Mouse (Mus musculus) CH12.LX (cell line): Measurements from ENCODE around the gene Gm10944. TPM values are rescaled to one million over a fixed set of nuclear protein-coding genes. Genes with fewer than 3 reads are reported as not detected.

Experiments used
- DNase-seq: peaks from one replicate; pipeline ENCODE4 v3.0.0-alpha.2; 2013; ENCODE audit errors: extremely low read depth
- H3K27ac ChIP-seq: 2 replicates; pipeline ENCODE4 v1.5.1; 2012; ENCODE audit warnings: low read depth, mild to moderate bottlenecking, control low read depth, moderate library complexity; ENCODE audit not compliant: insufficient read depth
- H3K27me3 ChIP-seq: replicated peaks from 2 replicates; pipeline ENCODE3; 2012; ENCODE audit warnings: inconsistent platforms
- H3K36me3 ChIP-seq, 2 experiments: replicated peaks in 1 of 2; 2 replicates each; pipeline versions ENCODE3 to v1.6.1; 2012; ENCODE audit warnings: inconsistent platforms in 1 of 2, low read length in 1 of 2, mild to moderate bottlenecking in 1 of 2, mixed read lengths in 1 of 2, moderate library complexity in 1 of 2; ENCODE audit not compliant: control insufficient read depth in 1 of 2, insufficient read depth in 1 of 2
- H3K4me1 ChIP-seq, 2 experiments: 2 replicates each; pipeline ENCODE4 v1.6.1; 2012; ENCODE audit warnings: inconsistent platforms in 1 of 2, moderate library complexity in 1 of 2; ENCODE audit not compliant: insufficient read depth in 2 of 2, control insufficient read depth in 1 of 2
- H3K4me2 ChIP-seq: 2 replicates; pipeline ENCODE4 v1.6.1; 2012; ENCODE audit warnings: low read depth, mild to moderate bottlenecking, control low read depth; ENCODE audit not compliant: poor library complexity, insufficient read depth, severe bottlenecking
- H3K4me3 ChIP-seq, 3 experiments: fragments of 150-350 bp in 1 of 3; sonication (generic) in 1 of 3; replicated peaks in 1 of 3; 2 replicates each; pipeline versions ENCODE3 to v1.5.1; 2011 to 2012; ENCODE audit warnings: low read depth in 2 of 3, low read length in 2 of 3, mild to moderate bottlenecking in 2 of 3, moderate library complexity in 2 of 3, control low read depth in 1 of 3, improper control_type of control experiment in 1 of 3, inconsistent platforms in 1 of 3, mixed read lengths in 1 of 3; ENCODE audit not compliant: poor library complexity in 1 of 3
- H3K79me2 ChIP-seq: replicated peaks from 2 replicates; pipeline ENCODE4 v1.6.1; 2012; ENCODE audit warnings: mild to moderate bottlenecking, moderate library complexity; ENCODE audit not compliant: control insufficient read depth, poor library complexity, insufficient read depth, severe bottlenecking; ENCODE audit errors: extremely low read depth
- H3K9ac ChIP-seq: 2 replicates; pipeline ENCODE4 v1.6.1; 2012; ENCODE audit warnings: low read depth, mild to moderate bottlenecking, control low read depth, moderate library complexity; ENCODE audit not compliant: insufficient read depth
- H3K9me3 ChIP-seq: replicated peaks from 2 replicates; pipeline ENCODE3; 2012; ENCODE audit warnings: low read length, inconsistent platforms, mixed read lengths
- BHLHE40 ChIP-seq: IDR thresholded peaks from 2 replicates; pipeline ENCODE4 v1.6.1; 2011; ENCODE audit warnings: mild to moderate bottlenecking, low read depth, low read length, improper control_type of control experiment
- CHD1 ChIP-seq: IDR thresholded peaks from 2 replicates; pipeline ENCODE4 v1.6.1; 2012; ENCODE audit warnings: low read depth, low read length, improper control_type of control experiment, inconsistent platforms
- CTCF ChIP-seq, 2 experiments: IDR thresholded peaks in 1 of 2; conservative IDR thresholded peaks in 1 of 2; 2 replicates each; pipeline ENCODE4 v1.5.1; 2011 to 2012; ENCODE audit warnings: low read depth in 2 of 2, low read length in 2 of 2, improper control_type of control experiment in 1 of 2, inconsistent platforms in 1 of 2, mild to moderate bottlenecking in 1 of 2, moderate library complexity in 1 of 2
- E2F4 ChIP-seq: IDR thresholded peaks from 2 replicates; pipeline ENCODE4 v1.6.1; 2011; ENCODE audit warnings: low read depth, low read length, improper control_type of control experiment; ENCODE audit not compliant: insufficient replicate concordance
- EP300 ChIP-seq: IDR thresholded peaks from 2 replicates; pipeline ENCODE4 v1.6.1; 2011; ENCODE audit warnings: low read length, improper control_type of control experiment
- IRF4 ChIP-seq: IDR thresholded peaks from 2 replicates; pipeline ENCODE4 v1.6.1; 2014; ENCODE audit warnings: low read depth, mild to moderate bottlenecking, inconsistent platforms, low read length, improper control_type of control experiment
- JUN ChIP-seq: IDR thresholded peaks from 2 replicates; pipeline ENCODE4 v1.6.1; 2011; ENCODE audit warnings: low read depth, mild to moderate bottlenecking, low read length, improper control_type of control experiment, moderate library complexity; ENCODE audit not compliant: insufficient read depth
- JUND ChIP-seq: conservative IDR thresholded peaks from 2 replicates; pipeline ENCODE4 v1.6.1; 2011; ENCODE audit warnings: low read depth, low read length, improper control_type of control experiment
- MAFK ChIP-seq: IDR thresholded peaks from 2 replicates; pipeline ENCODE4 v1.6.1; 2011; ENCODE audit warnings: low read length, improper control_type of control experiment; ENCODE audit not compliant: insufficient replicate concordance
- MAX ChIP-seq: IDR thresholded peaks from 2 replicates; pipeline ENCODE4 v1.6.1; 2011; ENCODE audit warnings: low read length, improper control_type of control experiment
- MEF2A ChIP-seq: IDR thresholded peaks from 2 replicates; pipeline ENCODE4 v1.6.1; 2014; ENCODE audit warnings: low read depth, mild to moderate bottlenecking, inconsistent platforms, low read length, improper control_type of control experiment, borderline replicate concordance
- NRF1 ChIP-seq: IDR thresholded peaks from 2 replicates; pipeline ENCODE4 v1.6.1; 2014; ENCODE audit warnings: low read depth, mild to moderate bottlenecking, inconsistent platforms, low read length, improper control_type of control experiment, moderate library complexity
- POLR2A ChIP-seq: IDR thresholded peaks from 2 replicates; pipeline ENCODE4 v1.6.1; 2011; ENCODE audit warnings: low read depth, mild to moderate bottlenecking, improper control_type of control experiment, low read length
- RAD21 ChIP-seq: IDR thresholded peaks from 2 replicates; pipeline ENCODE4 v1.6.1; 2011; ENCODE audit warnings: low read depth, mild to moderate bottlenecking, low read length, improper control_type of control experiment, moderate library complexity
- SIN3A ChIP-seq: IDR thresholded peaks from 2 replicates; pipeline ENCODE4 v1.6.1; 2012; ENCODE audit warnings: low read length, improper control_type of control experiment, inconsistent platforms
- SMC3 ChIP-seq: IDR thresholded peaks from 2 replicates; pipeline ENCODE4 v1.6.1; 2011; ENCODE audit warnings: low read depth, low read length, improper control_type of control experiment
- TBP ChIP-seq: conservative IDR thresholded peaks from 2 replicates; pipeline ENCODE4 v1.6.1; 2011; ENCODE audit warnings: low read depth, low read length, improper control_type of control experiment
- TCF12 ChIP-seq: IDR thresholded peaks from 2 replicates; pipeline ENCODE4 v1.6.1; 2014; ENCODE audit warnings: low read depth, mild to moderate bottlenecking, inconsistent platforms, low read length, improper control_type of control experiment
- UBTF ChIP-seq: IDR thresholded peaks from 2 replicates; pipeline ENCODE4 v1.6.1; 2012; ENCODE audit warnings: low read depth, mild to moderate bottlenecking, inconsistent platforms, low read length, improper control_type of control experiment, moderate library complexity
- USF2 ChIP-seq: conservative IDR thresholded peaks from 2 replicates; pipeline ENCODE4 v1.6.1; 2011; ENCODE audit warnings: low read depth, low read length, improper control_type of control experiment
- ZKSCAN1 ChIP-seq: IDR thresholded peaks from 2 replicates; pipeline ENCODE4 v1.6.1; 2012; ENCODE audit warnings: low read depth, inconsistent platforms, low read length, improper control_type of control experiment, borderline replicate concordance
- ZMIZ1 ChIP-seq: IDR thresholded peaks from 2 replicates; pipeline ENCODE4 v1.6.1; 2012; ENCODE audit warnings: low read depth, mild to moderate bottlenecking, inconsistent platforms, low read length, improper control_type of control experiment
- dilution Hi-C: fragments of 300-500 bp; cut with MboI; formaldehyde crosslinking; loops from 2 replicates; pipeline ENCODE4 v1.14.3; 2020; ENCODE audit warnings: low sequenced_read_pairs; ENCODE audit not compliant: extremely low pct_unique_long_range_greater_than_20kb, extremely low pct_ligation_motif_present
- in situ Hi-C: fragments of 300-500 bp; cut with MboI; formaldehyde crosslinking; loops from 3 replicates; pipeline ENCODE4 v1.14.3; 2019; ENCODE audit warnings: low sequenced_read_pairs, low pct_ligation_motif_present, low pct_unique_long_range_greater_than_20kb, mixed read lengths
- polyA plus RNA-seq: library from polyadenylated mRNA; unstranded; fragments of >175 nt; gene quantifications from 2 replicates; pipeline ENCODE4 v1.2.1, GENCODE M21; 2012; ENCODE audit warnings: low read depth; ENCODE audit not compliant: insufficient read length
- total RNA-seq, 2 experiments: library from RNA; depleted of rRNA; stranded (reverse); fragments of 300-350 nt in 1 of 2; fragments of >200 nt in 1 of 2; gene quantifications; 2 replicates each; pipeline ENCODE4 v1.2.3; 2012 to 2014

The Gm10944 gene
- total and polyA plus RNA-seq, 3 experiments: not detected

DNA sequence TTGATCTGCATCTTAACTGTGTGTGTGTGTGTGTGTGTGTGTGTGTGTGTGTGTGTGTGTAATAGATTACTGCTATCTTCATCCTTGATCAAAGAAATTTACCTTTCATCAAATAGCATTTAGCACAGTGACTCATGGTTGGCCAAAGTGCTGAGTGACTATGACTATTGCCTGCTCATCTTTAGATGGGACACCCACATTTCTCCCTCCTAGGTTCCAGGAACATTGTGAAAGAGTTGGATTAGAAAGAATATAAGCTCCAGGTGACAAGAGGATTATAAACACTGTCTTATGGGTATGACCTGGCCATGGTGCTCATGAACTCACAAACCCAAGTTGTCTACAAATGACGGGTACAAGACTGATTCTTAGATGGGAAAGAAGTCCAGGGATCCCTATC, 26.9 kb downstream of the Gm10944 start:
- no peak overlapping the region for H3K27ac ChIP-seq
- dilution Hi-C loops: no loop called here
- H3K4me1 ChIP-seq: no peaks in the 10 kb centered on the region
- no peak overlapping the region for H3K4me3 ChIP-seq
- H3K27me3 ChIP-seq: peaks cover 11% of the 10 kb centered on the region
- in situ Hi-C loops: no loop called here
- no peak overlapping the region for H3K4me2 ChIP-seq
- H3K9me3 ChIP-seq: no peaks in the 10 kb centered on the region
- TF ChIP-seq JUND (no peak), BHLHE40 (no peak), UBTF (no peak)
- H3K79me2 ChIP-seq: no peaks in the 10 kb centered on the region
- no peaks in the 10 kb centered on the region for H3K36me3 ChIP-seq
- no peak overlapping the region for H3K9ac ChIP-seq
- DNase-seq: no peak

DNA sequence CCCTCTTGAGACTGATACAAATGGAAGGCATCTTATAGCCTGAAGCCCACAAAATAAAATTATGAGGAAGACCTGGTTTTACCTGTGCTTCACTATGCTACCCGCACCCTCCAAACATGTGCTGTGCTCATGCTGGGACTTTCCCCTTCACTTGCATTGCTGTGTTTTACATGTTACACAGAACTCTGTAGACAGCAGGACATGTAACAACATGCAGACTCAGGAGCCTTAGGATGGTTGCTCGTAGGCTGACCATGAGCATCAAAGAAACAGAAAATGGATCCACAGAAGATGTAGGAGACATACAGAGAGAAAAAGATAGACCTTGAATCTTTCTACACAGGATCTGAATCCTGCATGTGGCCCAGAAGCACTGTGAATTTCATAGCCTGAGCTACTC, 29.2 kb downstream of the Gm10944 start:
- in situ Hi-C loops (no loop called here), dilution Hi-C loops (no loop called here)

DNA sequence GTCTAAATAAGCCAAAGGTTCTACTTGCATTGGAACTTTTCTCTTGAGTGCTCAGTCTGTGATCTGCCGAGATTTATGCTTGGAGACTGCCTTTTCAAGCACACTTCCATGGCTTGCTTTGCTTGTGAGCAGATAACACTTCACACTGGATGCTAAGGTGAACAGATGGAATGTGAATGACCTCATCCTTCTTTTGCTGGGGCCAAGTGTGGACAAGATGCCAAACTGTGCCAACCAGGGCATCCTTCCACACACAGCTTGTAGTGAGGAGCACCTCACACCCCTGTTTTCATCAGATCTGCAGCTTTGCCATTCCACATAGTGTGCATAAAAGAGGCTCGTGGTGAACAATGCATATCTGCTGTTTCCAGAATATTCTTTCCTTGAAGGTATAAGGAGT, 29.7 kb downstream of the Gm10944 start:
- dilution Hi-C loops: no loop called here
- TF ChIP-seq NRF1: no peak
- no peak for TF ChIP-seq RAD21
- TF ChIP-seq IRF4: no peak
- no peak for TF ChIP-seq UBTF
- TF ChIP-seq MEF2A: no peak
- TF ChIP-seq ZKSCAN1: no peak
- TF ChIP-seq USF2: no peak
- TF ChIP-seq E2F4: no peak
- no peak for TF ChIP-seq TBP
- no peak for TF ChIP-seq EP300
- no peak for TF ChIP-seq TCF12
- no peak for TF ChIP-seq POLR2A
- TF ChIP-seq SIN3A: no peak
- TF ChIP-seq, all 38 proteins: peak for 0
- in situ Hi-C loops: no loop called here

More for the DNA sequence above, 29.2 kb downstream of the Gm10944 start:
- no peak overlapping the region for H3K9ac ChIP-seq
- no peaks in the 10 kb centered on the region for H3K36me3 ChIP-seq
- no peak for TF ChIP-seq JUND
- no peak for TF ChIP-seq MAX
- no peak for TF ChIP-seq CTCF (conservative IDR thresholded peaks at IDR 0.05 in 1 of 2, IDR thresholded peaks at IDR 0.05 in 1 of 2; ENCODE audit: low read depth in 2 of 2, low read length in 2 of 2)
- no peak for TF ChIP-seq ZMIZ1
- no peak for TF ChIP-seq JUN
- TF ChIP-seq SMC3: no peak
- TF ChIP-seq MAFK: no peak
- no peak for TF ChIP-seq CHD1
- no peak for TF ChIP-seq MEF2A
- TF ChIP-seq POLR2A: no peak
- no peak for TF ChIP-seq EP300
- H3K4me1 ChIP-seq: no peaks in the 10 kb centered on the region
- H3K9me3 ChIP-seq: no peaks in the 10 kb centered on the region
- no peaks in the 10 kb centered on the region for H3K79me2 ChIP-seq
- no peak overlapping the region for H3K4me2 ChIP-seq
- peaks cover 1% of the 10 kb centered on the region for H3K27me3 ChIP-seq
- H3K4me3 ChIP-seq: no peak overlapping the region
- no peak overlapping the region for H3K27ac ChIP-seq
- DNase-seq: no peak

More for the DNA sequence above, 29.7 kb downstream of the Gm10944 start:
- no peak overlapping the region for H3K4me2 ChIP-seq
- H3K27me3 ChIP-seq: peaks cover 1% of the 10 kb centered on the region
- H3K27ac ChIP-seq: no peak overlapping the region
- H3K4me3 ChIP-seq: no peak overlapping the region
- H3K4me1 ChIP-seq: no peaks in the 10 kb centered on the region
- no peaks in the 10 kb centered on the region for H3K9me3 ChIP-seq
- no peaks in the 10 kb centered on the region for H3K79me2 ChIP-seq
- no peaks in the 10 kb centered on the region for H3K36me3 ChIP-seq
- no peak for DNase-seq
- no peak overlapping the region for H3K9ac ChIP-seq
